Mouse (Mus musculus): Measurements from ENCODE around the gene Lars2. TPM values are rescaled to one million over a fixed set of nuclear protein-coding genes. Genes with fewer than 3 reads are reported as not detected.

The Lars2 gene
- polyA plus RNA-seq (2014; fragmentation: Illumina TruSeq; extraction: RNeasy Lipid Tissue Mini Kit (QIAGEN cat#74804); ENCODE audit: low read depth, low replicate concordance): 12.2 TPM

DNA sequence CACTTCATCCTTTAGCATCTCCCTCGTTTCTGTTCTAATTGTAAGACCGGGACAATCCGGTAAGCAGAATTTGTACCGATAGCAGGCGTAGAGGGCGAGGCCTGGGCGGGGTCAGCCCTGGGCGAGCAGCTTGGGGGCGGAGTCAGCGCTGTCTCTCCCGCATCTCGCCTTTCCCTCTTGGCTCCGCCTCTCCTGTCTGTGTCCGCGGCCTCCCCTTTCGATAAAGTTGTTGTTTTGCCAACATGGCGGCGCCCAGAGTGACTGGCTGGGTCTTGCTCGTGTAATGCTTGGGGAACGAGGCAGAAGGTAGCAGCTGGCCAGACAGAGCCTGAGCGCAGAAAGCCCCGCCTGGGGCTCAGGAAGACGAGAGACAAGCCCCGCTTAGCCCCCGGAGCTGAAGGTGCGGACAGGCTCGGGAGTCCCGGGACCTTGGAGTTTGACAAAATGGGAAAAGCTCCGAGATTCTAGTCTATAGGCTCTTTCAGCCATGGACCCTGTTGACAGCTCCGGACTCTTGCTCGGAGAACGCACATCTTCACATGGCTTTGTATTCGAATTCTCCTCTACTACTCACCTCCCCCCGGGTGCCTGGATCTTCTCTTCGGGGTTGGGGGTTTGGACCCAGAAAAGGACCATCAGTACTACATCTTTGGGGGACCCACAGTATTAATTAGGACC is at the start of gene Lars2:
Gene Lars2, plus strand, starts transcription at position 220 of the 678 bp plus-strand sequence.

DNA sequence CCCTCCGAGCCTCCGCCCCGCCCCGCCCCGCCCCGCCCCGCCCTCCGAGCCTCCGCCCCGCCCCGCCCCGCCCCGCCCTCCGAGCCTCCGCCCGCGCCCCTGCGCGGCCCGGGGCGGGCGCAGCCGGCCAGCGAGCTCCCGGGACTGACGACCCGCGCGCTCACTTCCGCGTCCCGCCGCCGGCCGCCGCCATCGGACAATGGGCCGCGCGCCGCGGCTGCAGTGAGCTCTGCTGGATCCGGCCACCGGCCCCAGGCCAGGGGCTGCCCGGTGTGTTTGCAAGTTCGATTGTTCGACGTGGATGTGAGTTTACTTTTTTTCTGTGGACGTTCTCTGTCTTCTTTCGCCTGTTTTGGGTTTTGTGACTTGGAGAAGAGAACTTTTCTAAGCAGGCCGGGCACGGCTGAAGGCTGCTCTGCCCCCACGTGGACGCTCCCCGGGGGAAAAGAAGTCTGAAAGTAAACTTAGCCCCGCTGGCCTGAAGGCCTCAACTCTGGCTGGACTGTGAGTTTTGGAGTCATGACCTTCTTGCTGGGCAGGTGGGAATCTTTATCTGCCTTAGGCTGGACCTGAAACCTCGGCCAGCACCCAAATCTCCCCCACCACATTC is 112.0 kb downstream of the Lars2 start, which contains the start of gene Limd1:
Gene Limd1, plus strand, starts transcription at position 121 of the 610 bp plus-strand sequence.

Other genes starting within 250 kb of the Lars2 start
- not detected for gene Clec3b, start 216.0 kb upstream of the Lars2 start, polyA plus RNA-seq (2014; fragmentation: Illumina TruSeq; extraction: RNeasy Lipid Tissue Mini Kit (QIAGEN cat#74804); ENCODE audit: low read depth, low replicate concordance)
- 66.9 TPM for gene Cdcp1, start 150.9 kb upstream of the Lars2 start, polyA plus RNA-seq (2014; fragmentation: Illumina TruSeq; extraction: RNeasy Lipid Tissue Mini Kit (QIAGEN cat#74804); ENCODE audit: low read depth, low replicate concordance)
- gene Tmem158, start 106.2 kb upstream of the Lars2 start, polyA plus RNA-seq (2014; fragmentation: Illumina TruSeq; extraction: RNeasy Lipid Tissue Mini Kit (QIAGEN cat#74804); ENCODE audit: low read depth, low replicate concordance): 8.1 TPM
- gene Limd1, start 111.8 kb downstream of the Lars2 start, polyA plus RNA-seq (2014; fragmentation: Illumina TruSeq; extraction: RNeasy Lipid Tissue Mini Kit (QIAGEN cat#74804); ENCODE audit: low read depth, low replicate concordance): 20.0 TPM
- 209 TPM for gene Sacm1l, start 162.8 kb downstream of the Lars2 start, polyA plus RNA-seq (2014; fragmentation: Illumina TruSeq; extraction: RNeasy Lipid Tissue Mini Kit (QIAGEN cat#74804); ENCODE audit: low read depth, low replicate concordance)